Mouse (Mus musculus): ENCODE data around the gene Capn15. TPM values are rescaled to one million over a fixed set of nuclear protein-coding genes. Genes with fewer than 3 reads are reported as not detected.

The Capn15 gene
- polyA plus RNA-seq, 1 experiment from 2014 or later, result 34.6 TPM

DNA sequence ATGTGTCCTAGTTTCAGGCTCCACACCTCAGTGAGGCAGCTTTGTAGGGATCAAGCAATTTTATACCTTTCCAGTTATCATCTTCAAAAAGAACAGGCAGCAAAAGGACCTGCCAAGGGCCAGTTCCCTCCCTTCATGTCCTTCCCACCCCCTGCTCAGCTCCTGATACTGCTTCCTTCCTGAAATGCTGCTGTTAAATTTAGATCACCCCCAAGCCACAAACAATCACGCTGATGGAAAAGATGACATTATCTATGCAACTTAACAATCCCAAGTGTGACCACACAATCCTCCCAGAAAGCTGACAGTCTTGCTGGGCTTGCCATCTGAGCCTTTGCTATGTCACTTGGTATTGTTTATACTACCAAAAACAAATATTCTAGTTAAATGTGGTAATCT lies 71.7 kb downstream of the Capn15 start:
- Histone ChIP-seq H3K4me1 (peaks cover 13% of the 10 kb centered on the region), H3K9ac (no peak overlapping the region), H3K4me3 (no peak overlapping the region), H3K9me3 (no peaks in the 10 kb centered on the region), H3K4me2 (replicated peaks) (no peak overlapping the region), H3K27me3 (no peaks in the 10 kb centered on the region), H3K36me3 (0 out of 2 replicates have a peak, but pooled peaks cover 4% of the 10 kb centered on the region), H3K27ac (no peak overlapping the region)
- no peak for ATAC-seq (ENCODE audit: insufficient number of reproducible peaks, insufficient read depth, low FRiP score, low TSS enrichment)
- 64% methylated on average over 1 of the region's 1 CpGs for WGBS

- Histone ChIP-seq H3K9ac (no peak overlapping the region), H3K4me1 (peaks cover 8% of the 10 kb centered on the region), H3K4me2 (replicated peaks) (no peak overlapping the region), H3K4me3 (no peak overlapping the region), H3K9me3 (no peaks in the 10 kb centered on the region), H3K36me3 (0 out of 2 replicates have a peak, but pooled peaks cover 4% of the 10 kb centered on the region), H3K27ac (no peak overlapping the region), H3K27me3 (no peaks in the 10 kb centered on the region)
- no peak for ATAC-seq (ENCODE audit: insufficient number of reproducible peaks, insufficient read depth, low FRiP score, low TSS enrichment)
- WGBS, result 89% methylated on average over 14 of the region's 14 CpGs
Measured at GRCm38 (mm10) chr17:25913186-25913876, 72.3 kb downstream of the Capn15 start.

DNA sequence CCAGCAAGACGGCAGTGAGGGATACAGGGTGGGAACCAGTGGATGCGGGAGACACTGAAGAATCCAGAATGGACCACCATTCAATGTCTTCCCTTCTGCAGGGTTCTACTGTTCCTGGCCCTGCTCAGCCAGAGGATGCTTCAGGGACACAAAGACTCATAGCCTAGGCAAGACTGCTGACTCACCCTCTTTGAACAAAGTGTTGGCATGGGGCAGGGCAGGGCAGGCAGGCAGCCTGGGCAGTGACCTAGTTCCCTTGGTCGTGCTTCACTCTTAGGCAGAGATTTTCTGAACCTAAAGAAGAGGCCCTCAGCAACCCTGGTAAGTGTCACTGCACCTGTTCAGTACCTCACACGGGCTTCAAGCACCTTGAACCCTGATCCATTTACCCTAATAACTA lies 73.8 kb downstream of the Capn15 start:
- H3K9me3 ChIP-seq, result no peaks in the 10 kb centered on the region
- no peak overlapping the region for H3K9ac ChIP-seq
- H3K4me3 ChIP-seq, result no peak overlapping the region
- H3K4me1 ChIP-seq, result no peaks in the 10 kb centered on the region
- H3K27ac ChIP-seq, result no peak overlapping the region
- 88% methylated on average over 4 of the region's 4 CpGs for WGBS
- no peaks in the 10 kb centered on the region for H3K27me3 ChIP-seq
- 0 out of 2 replicates have a peak, but pooled peaks cover 9% of the 10 kb centered on the region for H3K36me3 ChIP-seq
- no peak overlapping the region for H3K4me2 ChIP-seq (replicated peaks)
- no peak for ATAC-seq (ENCODE audit: insufficient number of reproducible peaks, insufficient read depth, low FRiP score, low TSS enrichment)

Other genes with a start within 250 kb of the Capn15 start
- 0.35 and 0.41 TPM in 2 replicates for gene Mslnl, start 249.8 kb downstream of the Capn15 start, polyA plus RNA-seq (2016; fragmentation: Nextera tagmentation; extraction: Ambion mirVana)
- gene Msln, start 231.4 kb downstream of the Capn15 start, polyA plus RNA-seq (2016; fragmentation: Nextera tagmentation; extraction: Ambion mirVana), result 0.37 and 0.38 TPM in 2 replicates
- gene Narfl, start 212.0 kb downstream of the Capn15 start, polyA plus RNA-seq (2016; fragmentation: Nextera tagmentation; extraction: Ambion mirVana), result 23.9 and 25.6 TPM in 2 replicates
- 93.0 and 95.4 TPM in 2 replicates for gene Haghl, start 200.1 kb downstream of the Capn15 start, polyA plus RNA-seq (2016; fragmentation: Nextera tagmentation; extraction: Ambion mirVana)
- 0.18 and 0.29 TPM in 2 replicates for gene Ccdc78, start 199.2 kb downstream of the Capn15 start, polyA plus RNA-seq (2016; fragmentation: Nextera tagmentation; extraction: Ambion mirVana)
- 72.0 and 77.0 TPM in 2 replicates for gene Fam173a, start 192.9 kb downstream of the Capn15 start, polyA plus RNA-seq (2016; fragmentation: Nextera tagmentation; extraction: Ambion mirVana)
- gene AC134908.4, start 190.1 kb downstream of the Capn15 start, polyA plus RNA-seq (2016; fragmentation: Nextera tagmentation; extraction: Ambion mirVana), result not detected in 2 replicates
- gene Metrn, start 188.7 kb downstream of the Capn15 start, polyA plus RNA-seq (2016; fragmentation: Nextera tagmentation; extraction: Ambion mirVana), result 58.7 and 65.9 TPM in 2 replicates
- 5.9 and 6.7 TPM in 2 replicates for gene Fbxl16, start 176.7 kb downstream of the Capn15 start, polyA plus RNA-seq (2016; fragmentation: Nextera tagmentation; extraction: Ambion mirVana)
- 26.0 and 29.6 TPM in 2 replicates for gene Wdr24, start 162.2 kb downstream of the Capn15 start, polyA plus RNA-seq (2016; fragmentation: Nextera tagmentation; extraction: Ambion mirVana)
- 53.9 and 57.0 TPM in 2 replicates for gene Jmjd8, start 156.9 kb downstream of the Capn15 start, polyA plus RNA-seq (2016; fragmentation: Nextera tagmentation; extraction: Ambion mirVana)
- 334 and 338 TPM in 2 replicates for gene Stub1, start 152.4 kb downstream of the Capn15 start, polyA plus RNA-seq (2016; fragmentation: Nextera tagmentation; extraction: Ambion mirVana)
- 1.2 and 1.6 TPM in 2 replicates for gene Rhbdl1, start 148.5 kb downstream of the Capn15 start, polyA plus RNA-seq (2016; fragmentation: Nextera tagmentation; extraction: Ambion mirVana)
- gene Gm20683, start 144.0 kb downstream of the Capn15 start, polyA plus RNA-seq (2016; fragmentation: Nextera tagmentation; extraction: Ambion mirVana), result 1.5 and 2.4 TPM in 2 replicates
- gene Rhot2, start 140.9 kb downstream of the Capn15 start, polyA plus RNA-seq (2016; fragmentation: Nextera tagmentation; extraction: Ambion mirVana), result 23.0 and 26.9 TPM in 2 replicates
- gene Wdr90, start 124.3 kb downstream of the Capn15 start, polyA plus RNA-seq (2016; fragmentation: Nextera tagmentation; extraction: Ambion mirVana), result 36.3 and 42.0 TPM in 2 replicates
- 9.0 and 10.1 TPM in 2 replicates for gene Mcrip2, start 117.0 kb downstream of the Capn15 start, polyA plus RNA-seq (2016; fragmentation: Nextera tagmentation; extraction: Ambion mirVana)
- gene Mettl26, start 110.7 kb downstream of the Capn15 start, polyA plus RNA-seq (2016; fragmentation: Nextera tagmentation; extraction: Ambion mirVana), result 56.8 and 57.0 TPM in 2 replicates
- 0.45 and 0.62 TPM in 2 replicates for gene Wfikkn1, start 104.9 kb downstream of the Capn15 start, polyA plus RNA-seq (2016; fragmentation: Nextera tagmentation; extraction: Ambion mirVana)
- 37.4 and 40.9 TPM in 2 replicates for gene Rab40c, start 66.1 kb downstream of the Capn15 start, polyA plus RNA-seq (2016; fragmentation: Nextera tagmentation; extraction: Ambion mirVana)
- 49.9 and 51.7 TPM in 2 replicates for gene Pigq, start 40.9 kb downstream of the Capn15 start, polyA plus RNA-seq (2016; fragmentation: Nextera tagmentation; extraction: Ambion mirVana)
- 0.14 and 0.69 TPM in 2 replicates for gene Nhlrc4, start 40.8 kb downstream of the Capn15 start, polyA plus RNA-seq (2016; fragmentation: Nextera tagmentation; extraction: Ambion mirVana)
- gene A930017K11Rik, start 33.2 kb downstream of the Capn15 start, polyA plus RNA-seq (2016; fragmentation: Nextera tagmentation; extraction: Ambion mirVana), result 0.14 and 0.20 TPM in 2 replicates
- gene Rab11fip3, start 83.8 kb upstream of the Capn15 start, polyA plus RNA-seq (2016; fragmentation: Nextera tagmentation; extraction: Ambion mirVana), result 30.4 and 33.1 TPM in 2 replicates
- 38.5 and 39.0 TPM in 2 replicates for gene Decr2, start 104.5 kb upstream of the Capn15 start, polyA plus RNA-seq (2016; fragmentation: Nextera tagmentation; extraction: Ambion mirVana)
- 122 and 128 TPM in 2 replicates for gene Nme4, start 109.8 kb upstream of the Capn15 start, polyA plus RNA-seq (2016; fragmentation: Nextera tagmentation; extraction: Ambion mirVana)
- 0.99 and 1.3 TPM in 2 replicates for gene Tmem8, start 127.5 kb upstream of the Capn15 start, polyA plus RNA-seq (2016; fragmentation: Nextera tagmentation; extraction: Ambion mirVana)
- gene Mrpl28, start 137.7 kb upstream of the Capn15 start, polyA plus RNA-seq (2016; fragmentation: Nextera tagmentation; extraction: Ambion mirVana), result 204 and 216 TPM in 2 replicates
- gene Axin1, start 152.9 kb upstream of the Capn15 start, polyA plus RNA-seq (2016; fragmentation: Nextera tagmentation; extraction: Ambion mirVana), result 15.3 and 27.8 TPM in 2 replicates
- 0.34 and 0.61 TPM in 2 replicates for gene Pdia2, start 213.3 kb upstream of the Capn15 start, polyA plus RNA-seq (2016; fragmentation: Nextera tagmentation; extraction: Ambion mirVana)
- gene Rgs11, start 217.2 kb upstream of the Capn15 start, polyA plus RNA-seq (2016; fragmentation: Nextera tagmentation; extraction: Ambion mirVana), result 4.9 and 7.1 TPM in 2 replicates
- gene Arhgdig, start 222.0 kb upstream of the Capn15 start, polyA plus RNA-seq (2016; fragmentation: Nextera tagmentation; extraction: Ambion mirVana), result 20.7 and 22.9 TPM in 2 replicates